Mouse (Mus musculus) cerebellum, postnatal 10 days (tissue): ENCODE results near the gene Axin1.
A peak's percentile ranks its signal among the peaks of the same experiment; 100 is the strongest.
"Not testable (repeated sequence)": the region's sequence is repeated elsewhere in the genome, so short reads cannot be mapped to it uniquely, and the experiment has no call there.

ENCODE experiments used
- DNase-seq, 2 experiments: peaks; one replicate each; pipeline ENCODE4 v3.0.0; 2021; ENCODE audit warnings: mixed read lengths in 2 of 2

Axin1 gene

GRCm38 (mm10) chr17:26119766-26120710, 18.4 kb upstream of the Axin1 start:
- DNase-seq: peak; percentile 80

- DNase-seq: peak; percentile 66 to 72
These were observed 15.9 kb upstream of the Axin1 start for GRCm38 (mm10) chr17:26122431-26123140.

- DNase-seq: peak; percentile 99
These were observed 15.2 kb upstream of the Axin1 start, which contains the start of gene Mrpl28 for GRCm38 (mm10) chr17:26123267-26123684. Gene Mrpl28, plus strand, starts transcription at chr17:26123500.

GRCm38 (mm10) chr17:26124560-26124959, 13.9 kb upstream of the Axin1 start:
- no peak for DNase-seq

GRCm38 (mm10) chr17:26125226-26125625, 13.3 kb upstream of the Axin1 start:
- DNase-seq: no peak

GRCm38 (mm10) chr17:26131062-26131732, 7.3 kb upstream of the Axin1 start:
- no peak for DNase-seq

- no peak for DNase-seq
These were observed 6.3 kb upstream of the Axin1 start for GRCm38 (mm10) chr17:26131856-26132853.

- no peak for DNase-seq
These were observed 1.3 kb upstream of the Axin1 start for GRCm38 (mm10) chr17:26137106-26137750.

- DNase-seq: no peak
These were observed 747 bp upstream of the Axin1 start for GRCm38 (mm10) chr17:26137751-26138130.

- peak; percentile 68 to 70 for DNase-seq
These were observed 453 bp downstream of the Axin1 start for GRCm38 (mm10) chr17:26138901-26139381.

- no peak for DNase-seq
These were observed 4.3 kb downstream of the Axin1 start for GRCm38 (mm10) chr17:26142796-26143195.

GRCm38 (mm10) chr17:26143386-26143785, 4.9 kb downstream of the Axin1 start:
- DNase-seq: no peak

GRCm38 (mm10) chr17:26149056-26149455, 10.6 kb downstream of the Axin1 start:
- no peak for DNase-seq

GRCm38 (mm10) chr17:26151886-26152630, 13.6 kb downstream of the Axin1 start:
- DNase-seq: no peak

- no peak for DNase-seq
These were observed 24.2 kb downstream of the Axin1 start for GRCm38 (mm10) chr17:26162736-26163135.

GRCm38 (mm10) chr17:26168039-26168438, 29.6 kb downstream of the Axin1 start:
- DNase-seq: no peak

- DNase-seq: not testable (repeated sequence)
These were observed 36.8 kb downstream of the Axin1 start for GRCm38 (mm10) chr17:26175248-26175647.

GRCm38 (mm10) chr17:26178611-26179010, 40.1 kb downstream of the Axin1 start:
- DNase-seq: no peak

GRCm38 (mm10) chr17:26181179-26181578, 42.7 kb downstream of the Axin1 start:
- no peak for DNase-seq

- peak; percentile 51 to 59 for DNase-seq
These were observed 49.1 kb downstream of the Axin1 start for GRCm38 (mm10) chr17:26187592-26187991.
